ENCODE assay signal across 8 mouse cellular contexts in the genomic region with DNA sequence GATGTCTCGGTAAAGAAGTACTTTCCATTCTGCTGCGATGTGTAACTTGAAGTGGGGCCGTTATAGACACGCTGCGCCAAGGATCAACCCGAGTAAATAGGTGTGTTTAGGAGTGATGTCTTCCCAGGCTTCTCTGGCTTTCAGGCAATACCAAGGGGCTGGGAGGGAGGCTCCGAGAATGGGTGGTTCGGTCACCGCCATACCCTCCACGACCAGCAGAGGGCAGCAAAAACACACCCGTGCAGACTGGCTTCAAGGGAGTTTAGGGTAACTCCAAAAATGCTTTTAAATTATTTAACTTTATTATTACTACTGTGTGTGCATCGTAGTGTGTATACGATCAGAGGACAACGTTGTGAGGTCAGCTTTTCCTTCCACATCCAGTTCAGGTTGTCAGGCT. TPM values are rescaled to one million over a fixed set of nuclear protein-coding genes. Genes with fewer than 3 reads are reported as not detected.
DNase-seq lines count a peak whose midpoint lies in the region; ATAC-seq and TF ChIP-seq lines count a peak whose summit lies in the region.

No protein-coding gene starts in this region.

- no peaks in the 10 kb centered on the region for H3K9me3 ChIP-seq in liver, postnatal 0 days (ENCODE audit: low read length)
- no peaks in the 10 kb centered on the region for H3K9me3 ChIP-seq in neural tube, embryonic 15.5 days (replicated peaks)

- 10% methylated on average over 14 of the region's 14 CpGs for WGBS in liver, postnatal 0 days (ENCODE audit: insufficient replicate concordance)
- WGBS in neural tube, embryonic 15.5 days, result 5% methylated on average over 14 of the region's 14 CpGs

- no peak overlapping the region for H3K4me2 ChIP-seq in liver, postnatal 0 days (ENCODE audit: low read depth, low read length)
- peak overlapping the region; percentile 46 for H3K4me2 ChIP-seq in neural tube, embryonic 15.5 days

- no peak overlapping the region for H3K9ac ChIP-seq in liver, postnatal 0 days (replicated peaks)
- H3K9ac ChIP-seq in neural tube, embryonic 15.5 days (replicated peaks), result no peak overlapping the region

- peak; percentile 71 for ATAC-seq in common myeloid progenitor, adult 5-6 weeks (replicated peaks; ENCODE audit: low read depth, poor library complexity, severe bottlenecking)
- ATAC-seq in liver, postnatal 0 days, result no peak
- ATAC-seq in neural tube, embryonic 15.5 days (ENCODE audit: low FRiP score), result 0 out of 2 replicates have a peak, but pooled peaks have one; percentile 51

- TF ChIP-seq CTCF in liver, postnatal 0 days (IDR thresholded peaks at IDR 0.05; ENCODE audit: low read depth), result peak; percentile 97

- peak; percentile 94 to 95 for DNase-seq in B cell, adult 2 months
- peak; percentile 74 for DNase-seq in adipocyte (ENCODE audit: low spot score)
- DNase-seq in gastrocnemius, postnatal 25 days, result peak; percentile 68
- DNase-seq in kidney, postnatal 25 days, result peak; percentile 75 to 89
- DNase-seq in liver, postnatal 0 days, result peak; percentile 91
- DNase-seq in thymus, adult 18-20 months, result peak; percentile 58 to 61

- peaks cover 20% of the 10 kb centered on the region for H3K4me1 ChIP-seq in liver, postnatal 0 days (ENCODE audit: insufficient read depth)
- peaks cover 12% of the 10 kb centered on the region for H3K4me1 ChIP-seq in neural tube, embryonic 15.5 days

- no peak for TF ChIP-seq EP300 in liver, postnatal 0 days (IDR thresholded peaks at IDR 0.05; ENCODE audit: low read depth)

- peaks cover 3% of the 10 kb centered on the region; the same call in 1 of the 2 replicates for H3K36me3 ChIP-seq in liver, postnatal 0 days (replicated peaks; ENCODE audit: insufficient read depth, low read length)
- no peaks in the 10 kb centered on the region for H3K36me3 ChIP-seq in neural tube, embryonic 15.5 days

- no peaks in the 10 kb centered on the region for H3K27me3 ChIP-seq in liver, postnatal 0 days (ENCODE audit: insufficient read depth, low read length)
- H3K27me3 ChIP-seq in neural tube, embryonic 15.5 days (replicated peaks), result no peaks in the 10 kb centered on the region

- no peak overlapping the region for H3K4me3 ChIP-seq in liver, postnatal 0 days (ENCODE audit: low read depth, low read length)
- H3K4me3 ChIP-seq in neural tube, embryonic 15.5 days (replicated peaks), result peak overlapping the region; percentile 20

- H3K27ac ChIP-seq in liver, postnatal 0 days (ENCODE audit: low read depth), result no peak overlapping the region
- H3K27ac ChIP-seq in neural tube, embryonic 15.5 days (replicated peaks), result no peak overlapping the region

RNA-seq across cellular contexts. Expression of a gene that starts 24.7 kb away (rescaled TPM):
- 123 and 138 TPM in 2 replicates for total RNA-seq in common myeloid progenitor, adult 5-6 weeks (2017)
- total RNA-seq in gastrocnemius, postnatal 25 days (2021), result 10 to 100 TPM; 55.6 to 68.6 TPM
- polyA plus RNA-seq in liver, postnatal 0 days (2015; fragmentation: Nextera tagmentation; extraction: Ambion mirVana), result 48.9 and 55.1 TPM in 2 replicates
- 64.5 and 67.1 TPM in 2 replicates for polyA plus RNA-seq in neural tube, embryonic 15.5 days (2015; fragmentation: Nextera tagmentation; extraction: Ambion mirVana)
